In the genomic region with DNA sequence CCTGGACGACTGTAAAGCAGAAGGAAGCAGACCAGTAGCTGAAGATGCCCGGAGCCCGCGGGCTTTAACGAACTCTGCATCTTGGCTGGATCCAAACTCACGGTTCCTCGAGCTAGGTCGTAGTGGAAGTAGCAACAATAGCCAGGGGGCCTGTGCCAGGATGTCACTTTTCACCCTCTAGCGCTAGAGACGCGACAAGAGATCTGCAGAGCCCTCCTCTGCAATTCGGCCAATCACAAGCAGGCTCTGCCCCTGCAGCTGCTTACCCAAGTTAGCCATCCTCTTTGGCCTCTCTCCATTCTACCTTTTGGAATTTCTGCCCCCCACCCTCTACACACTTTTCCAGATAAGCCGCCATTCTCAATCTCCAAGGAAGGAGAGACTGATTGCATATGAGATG, we compare ENCODE assay signal across 11 mouse cellular contexts. TPM values are rescaled to one million over a fixed set of nuclear protein-coding genes. Genes with fewer than 3 reads are reported as not detected.
DNase-seq lines count a peak whose midpoint lies in the region; ATAC-seq and TF ChIP-seq lines count a peak whose summit lies in the region.
"Had no signal": no experiment of that assay in that cellular context is flagged by ENCODE, and none has a peak within 500 bp of the region (broad histone marks: within the 10 kb centered on the region; RNA-seq: fewer than 3 reads in every experiment).

A gene (minus strand): TSS at position 188 of the 400 bp plus-strand sequence.

- no peak for TF ChIP-seq CTCF in gastrocnemius, adult 2 months (IDR thresholded peaks at IDR 0.05)

- no peaks in the 10 kb centered on the region for H3K9me3 ChIP-seq in hindbrain, embryonic 11.5 days (ENCODE audit: control insufficient read depth, low read length)
- H3K9me3 ChIP-seq: limb, embryonic 15.5 days had no signal

- intact Hi-C loops in left cerebral cortex, postnatal 4 days (cut with DNase I): no loop called here
- intact Hi-C loops in gastrocnemius, adult 2 months (cut with DNase I): no loop called here

- peak within 1 kb of the TSS; percentile 45; the same call in 1 of the 2 replicates for H3K9ac ChIP-seq in hindbrain, embryonic 11.5 days (ENCODE audit: low read depth, low read length)
- H3K9ac ChIP-seq: limb, embryonic 15.5 days had no signal

- peak; percentile 55 for DNase-seq in ES-CJ7 (ENCODE audit: low read depth, low spot score)
- no peak for DNase-seq in adrenal gland, postnatal 36 days
- no peak for DNase-seq in hindbrain, embryonic 11.5 days (ENCODE audit: low spot score)
- no peak for DNase-seq in left cerebral cortex, postnatal 4 days
- no peak for DNase-seq in lung, postnatal 4 days
- no peak for DNase-seq in gastrocnemius, adult 2 months
- no peak for DNase-seq in thymus, postnatal 0 days (ENCODE audit: low spot score)
- DNase-seq in gastrocnemius, postnatal 25 days: no peak
- DNase-seq: heart, adult 18-20 months had no signal

- H3K4me1 ChIP-seq in hindbrain, embryonic 11.5 days (replicated peaks; ENCODE audit: control insufficient read depth, insufficient read depth, low read length): no peaks in the 10 kb centered on the region
- H3K4me1 ChIP-seq: limb, embryonic 15.5 days had no signal

- no peak for ATAC-seq in hindbrain, embryonic 11.5 days (ENCODE audit: low FRiP score)

- WGBS in hindbrain, embryonic 11.5 days: 7% methylated on average over 13 of the region's 13 CpGs

- peak within 1 kb of the TSS; percentile 27 for H3K4me3 ChIP-seq in hindbrain, embryonic 11.5 days (ENCODE audit: low read depth, low read length)
- no peak within 1 kb of the TSS for H3K4me3 ChIP-seq in gastrocnemius, adult 2 months
- H3K4me3 ChIP-seq: limb, embryonic 15.5 days; myocyte had no signal

- H3K27me3 ChIP-seq in hindbrain, embryonic 11.5 days (ENCODE audit: control insufficient read depth, insufficient read depth, low read length): peaks cover 19% of the 10 kb centered on the region; the same call in 1 of the 2 replicates

- H3K27ac ChIP-seq in hindbrain, embryonic 11.5 days (ENCODE audit: low read depth, low read length): no peak within 1 kb of the TSS
- no peak within 1 kb of the TSS for H3K27ac ChIP-seq in gastrocnemius, adult 2 months
- H3K27ac ChIP-seq: limb, embryonic 15.5 days had no signal

- no peaks in the 10 kb centered on the region for H3K36me3 ChIP-seq in hindbrain, embryonic 11.5 days (ENCODE audit: control insufficient read depth, insufficient read depth, low read length)
- H3K36me3 ChIP-seq: limb, embryonic 15.5 days had no signal

- H3K4me2 ChIP-seq in hindbrain, embryonic 11.5 days (replicated peaks; ENCODE audit: low read depth, low read length): peak within 1 kb of the TSS; percentile 34
- H3K4me2 ChIP-seq: limb, embryonic 15.5 days had no signal

RNA-seq across cellular contexts. Expression of the gene that starts here (rescaled TPM):
- total RNA-seq in adrenal gland, postnatal 36 days (2021): 100 to 1,000 TPM in 1 of 2 experiments, 10 to 100 TPM in 1; 90.7 to 118 TPM
- 32.3 and 35.7 TPM in 2 replicates for polyA plus RNA-seq in hindbrain, embryonic 11.5 days (2014; fragmentation: Nextera tagmentation; extraction: Ambion mirVana)
- 10 to 100 TPM; 29.3 to 58.0 TPM for total RNA-seq in left cerebral cortex, postnatal 4 days (2021)
- total RNA-seq in gastrocnemius, adult 2 months (2021): not detected
- polyA plus RNA-seq in thymus, postnatal 0 days (2015; fragmentation: Nextera tagmentation; extraction: Ambion mirVana): 1.5 and 1.7 TPM in 2 replicates
- not detected for total RNA-seq in gastrocnemius, postnatal 25 days (2021)
- total RNA-seq: heart, adult 18-20 months had no signal
- polyA plus RNA-seq: myocyte had no signal

Comparison
In these comparisons a context has a peak if more than half of its experiments do, and no peak if none do; other contexts are left out.
1. RNA of the gene that starts here (total RNA-seq): 90.7 to 118 TPM in adrenal gland, postnatal 36 days and 29.3 to 58.0 TPM in left cerebral cortex, postnatal 4 days; not detected in gastrocnemius, adult 2 months and not detected in gastrocnemius, postnatal 25 days; every median in the first group is over 10 times any median in the second.
2. RNA of the gene that starts here (polyA plus RNA-seq): 32.3 to 35.7 TPM in hindbrain, embryonic 11.5 days; 1.5 to 1.7 TPM in thymus, postnatal 0 days; every median in the first group is over 10 times any median in the second.